In genomic region chr5:114418541-114418940, GRCm38 (mm10) we compare ENCODE assay signal across 10 mouse cellular contexts. TPM values are rescaled to one million over a fixed set of nuclear protein-coding genes. Genes with fewer than 3 reads are reported as not detected.
A peak's percentile ranks its signal among the peaks of the same experiment; 100 is the strongest.
DNase-seq lines count a peak whose midpoint lies in the region; ATAC-seq and TF ChIP-seq lines count a peak whose summit lies in the region.
"Had no signal": no experiment of that assay in that cellular context is flagged by ENCODE, and none has a peak within 500 bp of the region (broad histone marks: within the 10 kb centered on the region; RNA-seq: fewer than 3 reads in every experiment).

No protein-coding gene starts in this region.

- no peak overlapping the region for H3K9ac ChIP-seq in heart, postnatal 0 days (replicated peaks; ENCODE audit: low read depth, low read length)
- H3K9ac ChIP-seq in lung, postnatal 0 days (replicated peaks; ENCODE audit: low read depth): no peak overlapping the region
- H3K9ac ChIP-seq: liver, embryonic 15.5 days had no signal

- 88% methylated on average over 8 of the region's 8 CpGs for WGBS in heart, postnatal 0 days
- 64% methylated on average over 8 of the region's 8 CpGs for WGBS in lung, postnatal 0 days
- WGBS in small intestine, adult 2 months: 87% methylated on average over 8 of the region's 8 CpGs

- intact Hi-C loops in heart, postnatal 25 days (cut with DNase I): no loop called here

- no peak for ATAC-seq in heart, postnatal 0 days (ENCODE audit: insufficient read depth, low read depth)
- no peak for ATAC-seq in lung, postnatal 0 days

- no peak overlapping the region for H3K4me3 ChIP-seq in heart, postnatal 0 days (ENCODE audit: low read depth, low read length)
- no peak overlapping the region for H3K4me3 ChIP-seq in lung, postnatal 0 days (ENCODE audit: low read depth, low read length)
- no peak overlapping the region for H3K4me3 ChIP-seq in cortical plate, adult 2 months (ENCODE audit: insufficient read depth, low read length)
- H3K4me3 ChIP-seq in small intestine, adult 2 months (ENCODE audit: low read depth, low read length): no peak overlapping the region
- H3K4me3 ChIP-seq: liver, embryonic 15.5 days had no signal

- no peaks in the 10 kb centered on the region for H3K9me3 ChIP-seq in heart, postnatal 0 days (replicated peaks; ENCODE audit: control insufficient read depth, low read length)
- no peaks in the 10 kb centered on the region for H3K9me3 ChIP-seq in lung, postnatal 0 days (ENCODE audit: low read length)
- H3K9me3 ChIP-seq: liver, embryonic 15.5 days had no signal

- H3K27me3 ChIP-seq in heart, postnatal 0 days (ENCODE audit: control insufficient read depth, insufficient read depth, low read length): no peaks in the 10 kb centered on the region; the same call in 1 of the 2 replicates
- H3K27me3 ChIP-seq in lung, postnatal 0 days (replicated peaks; ENCODE audit: insufficient read depth, low read length): no peaks in the 10 kb centered on the region
- H3K27me3 ChIP-seq in small intestine, adult 2 months (ENCODE audit: control insufficient read depth, insufficient read depth, low read length): no peaks in the 10 kb centered on the region
- H3K27me3 ChIP-seq: liver, embryonic 15.5 days had no signal

- peaks cover 73% of the 10 kb centered on the region for H3K36me3 ChIP-seq in heart, postnatal 0 days (replicated peaks; ENCODE audit: control insufficient read depth, insufficient read depth, low read length)
- peaks cover 42% of the 10 kb centered on the region for H3K36me3 ChIP-seq in lung, postnatal 0 days (ENCODE audit: insufficient read depth, low read length)
- peaks cover 65% of the 10 kb centered on the region for H3K36me3 ChIP-seq in small intestine, adult 2 months (ENCODE audit: control insufficient read depth, insufficient read depth, low read length)

- no peak overlapping the region for H3K27ac ChIP-seq in heart, postnatal 0 days (ENCODE audit: low read depth)
- H3K27ac ChIP-seq in lung, postnatal 0 days (ENCODE audit: low read length): no peak overlapping the region
- H3K27ac ChIP-seq in cortical plate, adult 2 months (ENCODE audit: insufficient read depth, low read length): no peak overlapping the region
- H3K27ac ChIP-seq in small intestine, adult 2 months (ENCODE audit: insufficient read depth, low read depth, low read length): no peak overlapping the region
- H3K27ac ChIP-seq: liver, embryonic 15.5 days had no signal

- no peaks in the 10 kb centered on the region for H3K4me1 ChIP-seq in heart, postnatal 0 days (ENCODE audit: control insufficient read depth, insufficient read depth)
- H3K4me1 ChIP-seq in lung, postnatal 0 days (ENCODE audit: insufficient read depth, low read depth, low read length): 0 out of 2 replicates have a peak, but pooled peaks cover 8% of the 10 kb centered on the region
- no peaks in the 10 kb centered on the region for H3K4me1 ChIP-seq in cortical plate, adult 2 months (ENCODE audit: control insufficient read depth, insufficient read depth, low read length)
- no peaks in the 10 kb centered on the region for H3K4me1 ChIP-seq in small intestine, adult 2 months (ENCODE audit: control insufficient read depth, insufficient read depth, insufficient read length, low read length)

- no peak for DNase-seq in heart, postnatal 0 days (ENCODE audit: low spot score)
- no peak for DNase-seq in heart, postnatal 25 days (ENCODE audit: low spot score)
- no peak for DNase-seq in lung, postnatal 0 days (ENCODE audit: low spot score)
- no peak for DNase-seq in lung, postnatal 36 days
- no peak for DNase-seq in Muller cell, postnatal 12 days (ENCODE audit: inconsistent ontology term)
- no peak for DNase-seq in right cerebral cortex, postnatal 14 days
- DNase-seq: cerebellum, postnatal 36 days had no signal

- no peak overlapping the region for H3K4me2 ChIP-seq in heart, postnatal 0 days (ENCODE audit: low read depth, low read length)
- H3K4me2 ChIP-seq in lung, postnatal 0 days (replicated peaks; ENCODE audit: low read depth, low read length): no peak overlapping the region
- H3K4me2 ChIP-seq: liver, embryonic 15.5 days had no signal

- peak; percentile 39 for TF ChIP-seq CTCF in heart, postnatal 0 days (IDR thresholded peaks at IDR 0.05; ENCODE audit: low read depth)
- TF ChIP-seq CTCF in lung, postnatal 0 days (IDR thresholded peaks at IDR 0.05): peak; percentile 65
- TF ChIP-seq CTCF in cortical plate, adult 2 months (IDR thresholded peaks at IDR 0.05; ENCODE audit: extremely low read depth, insufficient read depth, low read length): peak; percentile 31; the same call in 1 of the 2 replicates
- TF ChIP-seq CTCF in small intestine, adult 2 months (IDR thresholded peaks at IDR 0.05; ENCODE audit: extremely low read depth, insufficient read length, insufficient replicate concordance, low read depth, low read length): 0 out of 2 replicates have a peak, but pooled peaks have one; percentile 16

- no peak for TF ChIP-seq EP300 in heart, postnatal 0 days (IDR thresholded peaks at IDR 0.05; ENCODE audit: low read depth)
- TF ChIP-seq EP300 in lung, postnatal 0 days (IDR thresholded peaks at IDR 0.05): no peak

- no peak for TF ChIP-seq POLR2A in cortical plate, adult 2 months (IDR thresholded peaks at IDR 0.05; ENCODE audit: extremely low read depth, insufficient read depth, low read length)
- TF ChIP-seq POLR2A in small intestine, adult 2 months (IDR thresholded peaks at IDR 0.05; ENCODE audit: low read depth, low read length): no peak

RNA-seq across cellular contexts. Expression of gene Mmab, which starts 25.3 kb away (rescaled TPM):
- total RNA-seq in heart, postnatal 0 days (2014; rRNA removed; ENCODE audit: low replicate concordance): 14.0 and 19.7 TPM in 2 replicates
- polyA plus RNA-seq in heart, postnatal 0 days (2015; fragmentation: Nextera tagmentation; extraction: Ambion mirVana): 17.0 and 18.3 TPM in 2 replicates
- 10 to 100 TPM; 15.8 to 17.0 TPM for total RNA-seq in heart, postnatal 25 days (2021)
- polyA plus RNA-seq in lung, postnatal 0 days (2015; fragmentation: Nextera tagmentation; extraction: Ambion mirVana): 11.1 and 12.8 TPM in 2 replicates
- polyA plus RNA-seq in cortical plate, adult 2 months (2012; rRNA removed): 26.4 and 26.9 TPM in 2 replicates
- 5.2 and 6.7 TPM in 2 replicates for polyA plus RNA-seq in small intestine, adult 2 months (2012; rRNA removed)

RNA-seq across cellular contexts. Expression of gene Mvk, which starts 25.5 kb away (rescaled TPM):
- total RNA-seq in heart, postnatal 0 days (2014; rRNA removed; ENCODE audit: low replicate concordance): 22.2 and 24.6 TPM in 2 replicates
- 12.6 and 13.3 TPM in 2 replicates for polyA plus RNA-seq in heart, postnatal 0 days (2015; fragmentation: Nextera tagmentation; extraction: Ambion mirVana)
- total RNA-seq in heart, postnatal 25 days (2021): 1 to 10 TPM; 9.2 to 9.7 TPM
- 28.9 and 30.1 TPM in 2 replicates for polyA plus RNA-seq in lung, postnatal 0 days (2015; fragmentation: Nextera tagmentation; extraction: Ambion mirVana)
- 36.5 and 39.5 TPM in 2 replicates for polyA plus RNA-seq in cortical plate, adult 2 months (2012; rRNA removed)
- polyA plus RNA-seq in small intestine, adult 2 months (2012; rRNA removed): 23.6 and 44.6 TPM in 2 replicates

RNA-seq across cellular contexts. Expression of gene Ube3b, which starts 38.1 kb away (rescaled TPM):
- total RNA-seq in heart, postnatal 0 days (2014; rRNA removed; ENCODE audit: low replicate concordance): 57.7 and 72.1 TPM in 2 replicates
- 28.2 and 30.5 TPM in 2 replicates for polyA plus RNA-seq in heart, postnatal 0 days (2015; fragmentation: Nextera tagmentation; extraction: Ambion mirVana)
- total RNA-seq in heart, postnatal 25 days (2021): 10 to 100 TPM; 85.4 to 93.5 TPM
- 28.9 and 30.1 TPM in 2 replicates for polyA plus RNA-seq in lung, postnatal 0 days (2015; fragmentation: Nextera tagmentation; extraction: Ambion mirVana)
- 77.1 and 79.2 TPM in 2 replicates for polyA plus RNA-seq in cortical plate, adult 2 months (2012; rRNA removed)
- 36.6 and 76.1 TPM in 2 replicates for polyA plus RNA-seq in small intestine, adult 2 months (2012; rRNA removed)

RNA-seq across cellular contexts. Expression of gene Kctd10, which starts 38.2 kb away (rescaled TPM):
- total RNA-seq in heart, postnatal 0 days (2014; rRNA removed; ENCODE audit: low replicate concordance): 83.4 and 113 TPM in 2 replicates
- 59.8 and 64.2 TPM in 2 replicates for polyA plus RNA-seq in heart, postnatal 0 days (2015; fragmentation: Nextera tagmentation; extraction: Ambion mirVana)
- 10 to 100 TPM; 52.2 to 55.0 TPM for total RNA-seq in heart, postnatal 25 days (2021)
- polyA plus RNA-seq in lung, postnatal 0 days (2015; fragmentation: Nextera tagmentation; extraction: Ambion mirVana): 223 and 230 TPM in 2 replicates
- polyA plus RNA-seq in cortical plate, adult 2 months (2012; rRNA removed): 51.9 and 53.3 TPM in 2 replicates
- 47.1 and 80.2 TPM in 2 replicates for polyA plus RNA-seq in small intestine, adult 2 months (2012; rRNA removed)
